Mouse (Mus musculus): ENCODE data around the gene Slc12a4.

DNA sequence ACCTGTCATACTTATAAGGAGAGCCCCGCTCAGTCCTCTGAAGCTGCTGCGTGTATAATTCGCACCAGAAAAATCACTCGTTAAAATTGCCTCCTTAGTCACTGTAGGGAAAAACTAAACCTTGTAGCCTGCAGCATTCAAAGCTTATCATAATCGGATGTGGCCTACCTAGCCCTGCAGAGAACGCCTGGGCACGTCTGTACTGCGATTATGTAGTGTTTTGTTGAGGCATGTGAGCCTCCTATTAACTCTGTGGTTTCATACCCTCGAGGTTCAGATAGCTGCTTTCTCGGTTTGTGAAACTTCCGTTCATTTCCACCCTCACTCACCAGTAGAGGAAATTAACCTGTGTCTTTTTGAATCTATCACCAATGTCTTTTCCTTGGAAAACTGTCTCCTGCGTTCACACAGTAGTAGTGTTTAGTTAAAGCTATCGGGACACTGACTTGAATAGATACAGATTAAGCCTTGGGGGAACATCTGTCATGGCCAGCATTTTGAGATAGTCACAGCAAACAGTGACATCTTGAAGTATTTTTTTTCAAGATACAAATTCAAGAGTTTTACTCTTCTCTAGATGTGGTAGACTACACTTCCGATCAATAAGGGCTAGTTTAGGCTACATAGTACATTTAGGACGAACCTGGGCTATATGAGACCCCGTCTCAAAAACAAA is 64.8 kb downstream of the Slc12a4 start:
- TF ChIP-seq POLR2A (IDR thresholded peaks at IDR 0.05; ENCODE audit: borderline replicate concordance, insufficient read depth, low read length): no peak
- TF ChIP-seq CTCF (IDR thresholded peaks at IDR 0.05; ENCODE audit: borderline replicate concordance, insufficient read depth, low read depth, low read length): no peak

Data from cerebellum, adult 2 months (tissue).